Mouse (Mus musculus) ES-Bruce4 (cell line): Measurements from ENCODE around the gene Odf4. TPM values are rescaled to one million over a fixed set of nuclear protein-coding genes. Genes with fewer than 3 reads are reported as not detected.

Source experiments
- H3K27ac ChIP-seq: 2 replicates; pipeline ENCODE4 v1.5.1; 2012; ENCODE audit warnings: low read length, inconsistent platforms; ENCODE audit not compliant: insufficient read depth
- H3K27me3 ChIP-seq: 2 replicates; pipeline ENCODE4 v1.6.1; 2012; ENCODE audit warnings: mild to moderate bottlenecking, low read length, inconsistent platforms; ENCODE audit not compliant: control insufficient read depth, poor library complexity, insufficient read depth, severe bottlenecking
- H3K36me3 ChIP-seq: 2 replicates; pipeline ENCODE4 v1.6.1; 2012; ENCODE audit warnings: inconsistent platforms, mild to moderate bottlenecking, low read length, moderate library complexity; ENCODE audit not compliant: control insufficient read depth, poor library complexity, insufficient read depth, severe bottlenecking
- H3K4me1 ChIP-seq: one replicate; pipeline ENCODE4 v1.8.1; 2011; ENCODE audit warnings: low read length; ENCODE audit not compliant: control insufficient read depth, insufficient read depth
- H3K4me3 ChIP-seq: 2 replicates; pipeline ENCODE4 v1.5.1; 2011; ENCODE audit warnings: low read depth, mild to moderate bottlenecking, low read length
- H3K9ac ChIP-seq: 2 replicates; pipeline ENCODE4 v1.6.1; 2012; ENCODE audit warnings: low read depth, mild to moderate bottlenecking, inconsistent platforms; ENCODE audit not compliant: poor library complexity, severe bottlenecking
- H3K9me3 ChIP-seq: replicated peaks from 2 replicates; pipeline ENCODE4 v1.6.1; 2012; ENCODE audit warnings: mild to moderate bottlenecking, low read length, inconsistent platforms; ENCODE audit not compliant: control insufficient read depth, poor library complexity, insufficient read depth, severe bottlenecking
- CTCF ChIP-seq: IDR thresholded peaks from one replicate; pipeline ENCODE4 v1.8.1; 2011; ENCODE audit warnings: low read depth, low read length
- EP300 ChIP-seq: IDR thresholded peaks from 2 replicates; pipeline ENCODE4 v1.6.1; 2011; ENCODE audit warnings: low read depth, low read length; ENCODE audit not compliant: insufficient read depth
- POLR2A ChIP-seq: IDR thresholded peaks from one replicate; pipeline ENCODE4 v1.8.1; 2011; ENCODE audit warnings: low read length; ENCODE audit not compliant: insufficient read depth
- polyA plus RNA-seq: library from polyadenylated mRNA; stranded (reverse); fragments of >200 nt; gene quantifications from 2 replicates; pipeline ENCODE4 v1.2.4, GENCODE M21; 2011; ENCODE audit warnings: low read depth; ENCODE audit not compliant: missing spikeins, insufficient read depth, insufficient read length

The Odf4 gene
- polyA plus RNA-seq, 1 experiment = not detected

DNA sequence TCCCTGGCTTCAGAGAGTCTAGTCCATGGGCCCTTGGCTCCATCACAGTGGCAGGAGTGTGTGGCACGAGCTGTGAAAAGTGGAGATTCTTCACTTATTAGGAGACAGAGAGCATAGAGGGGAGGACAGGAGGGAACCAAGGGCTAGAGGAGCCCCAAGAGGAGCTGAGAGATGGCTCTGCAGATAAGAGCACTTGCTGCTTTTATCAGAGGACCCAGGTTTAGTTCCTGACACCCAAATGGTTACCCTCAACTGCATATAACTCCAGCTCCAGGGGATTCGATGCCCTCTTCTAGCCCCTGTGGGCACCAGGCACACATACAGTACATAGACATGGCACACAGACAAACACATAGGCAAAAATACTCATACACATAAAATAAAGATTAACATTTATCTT lies 2.1 kb downstream of the Odf4 start:
- no peaks in the 10 kb centered on the region for H3K27me3 ChIP-seq
- H3K9ac ChIP-seq = no peak overlapping the region
- H3K27ac ChIP-seq = no peak overlapping the region
- H3K4me3 ChIP-seq = no peak overlapping the region
- H3K4me1 ChIP-seq = no peaks in the 10 kb centered on the region
- no peak for TF ChIP-seq POLR2A
- TF ChIP-seq CTCF = no peak
- no peak for TF ChIP-seq EP300
- H3K36me3 ChIP-seq = no peaks in the 10 kb centered on the region
- no peaks in the 10 kb centered on the region for H3K9me3 ChIP-seq

DNA sequence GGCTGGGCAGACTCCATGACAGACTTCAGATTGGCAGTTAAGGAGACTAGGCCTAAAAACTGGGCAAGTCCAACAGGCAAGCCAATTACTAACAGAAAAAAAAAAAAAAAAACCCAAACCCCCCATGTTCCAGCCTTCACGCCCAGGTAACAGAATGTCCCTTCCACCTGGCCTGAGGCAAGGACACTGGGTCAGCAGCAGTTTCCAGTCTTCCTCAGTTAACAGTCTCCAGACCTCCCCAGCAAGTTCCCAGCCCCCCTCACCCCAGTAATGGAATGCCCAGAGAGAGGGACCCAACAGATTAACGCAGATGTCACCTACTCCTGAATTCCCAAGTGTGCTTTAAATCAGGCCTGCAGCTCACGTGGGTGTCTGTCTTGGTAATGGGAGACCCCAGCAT lies 3.7 kb downstream of the Odf4 start:
- Histone ChIP-seq H3K9me3 (no peaks in the 10 kb centered on the region), H3K27me3 (no peaks in the 10 kb centered on the region), H3K9ac (no peak overlapping the region), H3K4me1 (no peaks in the 10 kb centered on the region), H3K4me3 (no peak overlapping the region), H3K27ac (no peak overlapping the region), H3K36me3 (no peaks in the 10 kb centered on the region)
- no peak for TF ChIP-seq POLR2A
- TF ChIP-seq CTCF = no peak
- TF ChIP-seq EP300 = no peak

DNA sequence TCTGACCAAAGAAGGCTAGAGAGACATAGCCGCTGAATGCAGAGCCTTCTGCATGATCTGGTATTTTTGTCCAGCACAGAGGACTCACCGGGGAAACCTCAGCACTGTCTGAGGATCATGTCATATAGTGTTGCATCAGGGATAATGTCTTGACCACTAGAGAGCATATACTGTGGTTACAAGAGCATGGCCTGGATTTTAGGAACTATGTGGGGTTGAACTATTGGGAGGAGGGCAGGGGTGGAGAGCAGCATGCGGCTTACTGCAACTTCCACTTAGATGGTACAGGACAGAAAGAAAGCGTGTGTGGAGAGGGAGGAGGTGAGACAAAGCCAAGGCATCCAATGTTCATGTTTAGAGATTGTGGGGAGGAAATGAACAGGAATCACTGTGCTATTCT lies 12.3 kb downstream of the Odf4 start:
- no peaks in the 10 kb centered on the region for H3K36me3 ChIP-seq
- H3K9me3 ChIP-seq = no peaks in the 10 kb centered on the region
- no peak for TF ChIP-seq POLR2A
- TF ChIP-seq CTCF = no peak
- TF ChIP-seq EP300 = no peak
- no peaks in the 10 kb centered on the region for H3K4me1 ChIP-seq
- no peak overlapping the region for H3K27ac ChIP-seq
- no peak overlapping the region for H3K4me3 ChIP-seq
- H3K27me3 ChIP-seq = no peaks in the 10 kb centered on the region
- no peak overlapping the region for H3K9ac ChIP-seq

DNA sequence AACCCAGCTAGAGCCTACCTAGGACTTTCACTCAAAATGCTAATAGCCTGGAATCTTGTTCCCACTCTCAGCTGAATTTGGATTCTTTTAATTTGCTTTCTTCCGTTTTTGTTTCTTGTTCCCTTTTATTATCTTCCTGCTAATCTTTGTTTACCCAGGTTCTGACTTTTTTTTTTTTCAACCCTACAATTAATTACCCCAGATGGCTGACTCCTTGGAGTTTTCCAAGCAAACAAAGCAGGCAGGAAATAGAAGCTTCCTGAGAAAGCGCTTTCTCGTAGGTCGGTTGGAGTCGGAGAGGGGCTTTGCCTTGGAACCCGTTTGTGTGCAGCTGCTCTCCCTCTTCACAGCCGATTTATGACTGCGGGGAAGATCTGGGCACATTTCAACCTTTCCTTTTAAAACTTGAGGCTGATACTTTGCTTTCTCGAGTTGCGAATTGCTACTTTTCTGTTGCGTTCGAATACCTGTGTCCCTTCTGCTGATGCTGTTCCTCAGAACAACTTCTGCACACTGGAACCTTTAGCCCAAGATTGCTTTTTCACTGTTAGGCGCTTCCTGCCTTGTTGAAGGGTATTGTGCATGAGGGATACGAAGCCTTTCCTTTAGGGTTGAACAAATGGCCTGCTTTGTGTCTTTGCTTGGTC lies 15.2 kb downstream of the Odf4 start:
- Histone ChIP-seq H3K9me3 (no peaks in the 10 kb centered on the region), H3K27ac (no peak overlapping the region), H3K4me1 (no peaks in the 10 kb centered on the region), H3K9ac (no peak overlapping the region), H3K27me3 (no peaks in the 10 kb centered on the region), H3K4me3 (no peak overlapping the region), H3K36me3 (peaks cover 3% of the 10 kb centered on the region; the same call in 1 of the 2 replicates)
- no peak for TF ChIP-seq EP300
- TF ChIP-seq CTCF = no peak
- no peak for TF ChIP-seq POLR2A

DNA sequence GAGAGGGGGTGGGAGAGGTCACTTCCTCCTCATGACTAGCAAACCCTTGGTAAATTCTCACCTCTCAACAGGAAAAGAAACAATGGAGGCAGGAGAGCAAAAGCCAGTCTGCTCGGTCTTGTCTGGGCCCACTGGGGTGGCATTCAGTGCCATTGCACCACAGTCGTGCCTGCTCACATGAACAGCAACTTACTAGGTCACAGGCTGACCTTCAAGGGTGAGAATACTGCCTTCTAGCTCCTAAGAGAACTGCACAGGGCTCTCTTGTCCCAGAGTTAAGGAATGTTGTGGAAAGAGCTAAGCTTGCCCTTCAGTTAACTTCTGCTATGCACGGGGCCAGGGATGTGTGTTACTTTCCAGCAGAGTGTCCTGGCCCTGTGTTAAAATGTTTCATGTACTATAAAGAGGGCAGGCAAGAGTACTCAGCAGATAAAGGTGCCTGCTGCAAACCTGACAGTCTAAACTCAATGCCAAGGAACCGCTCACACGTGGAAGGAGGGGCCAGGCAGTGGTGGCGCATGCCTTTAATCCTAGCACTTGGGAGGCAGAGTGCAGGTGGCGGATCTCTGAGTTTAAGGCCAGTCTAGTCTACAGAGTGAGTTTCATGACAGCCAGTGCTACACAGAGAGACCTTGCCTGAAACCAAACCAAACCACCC lies 17.9 kb downstream of the Odf4 start:
- Histone ChIP-seq H3K27me3 (no peaks in the 10 kb centered on the region), H3K4me1 (no peaks in the 10 kb centered on the region), H3K27ac (no peak overlapping the region), H3K9me3 (no peaks in the 10 kb centered on the region), H3K9ac (no peak overlapping the region), H3K4me3 (no peak overlapping the region), H3K36me3 (peaks cover 30% of the 10 kb centered on the region)
- TF ChIP-seq POLR2A = no peak

DNA sequence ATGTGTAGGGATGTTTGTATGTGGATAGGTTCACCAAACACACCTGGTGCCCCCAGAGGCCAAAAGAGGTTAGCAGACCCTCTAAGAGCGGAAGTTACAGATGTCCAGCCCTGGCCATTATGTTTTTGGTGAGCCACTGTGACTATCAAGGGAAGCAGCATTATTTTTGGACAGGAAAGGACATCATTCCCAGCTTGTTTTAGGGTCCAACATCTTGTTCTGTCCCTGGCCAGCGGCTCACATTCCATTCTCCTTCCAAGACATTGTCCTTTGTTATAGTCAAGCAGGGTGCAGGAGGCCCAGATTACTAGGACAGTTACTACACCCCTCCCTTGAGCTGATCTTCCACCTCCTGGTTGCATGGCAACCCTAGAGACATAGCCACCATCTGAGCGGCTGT lies 19.6 kb downstream of the Odf4 start:
- H3K36me3 ChIP-seq = peaks cover 47% of the 10 kb centered on the region
- no peak overlapping the region for H3K9ac ChIP-seq
- no peak for TF ChIP-seq EP300
- no peak for TF ChIP-seq POLR2A
- no peak for TF ChIP-seq CTCF
- H3K27me3 ChIP-seq = no peaks in the 10 kb centered on the region
- no peaks in the 10 kb centered on the region for H3K4me1 ChIP-seq
- no peak overlapping the region for H3K27ac ChIP-seq
- H3K4me3 ChIP-seq = no peak overlapping the region
- H3K9me3 ChIP-seq = no peaks in the 10 kb centered on the region
